Mouse (Mus musculus): ENCODE measurements around the gene Ppm1m. TPM values are rescaled to one million over a fixed set of nuclear protein-coding genes. Genes with fewer than 3 reads are reported as not detected.

The Ppm1m gene
- polyA plus RNA-seq, 1 experiment from 2014 or later: 62.8 TPM

DNA sequence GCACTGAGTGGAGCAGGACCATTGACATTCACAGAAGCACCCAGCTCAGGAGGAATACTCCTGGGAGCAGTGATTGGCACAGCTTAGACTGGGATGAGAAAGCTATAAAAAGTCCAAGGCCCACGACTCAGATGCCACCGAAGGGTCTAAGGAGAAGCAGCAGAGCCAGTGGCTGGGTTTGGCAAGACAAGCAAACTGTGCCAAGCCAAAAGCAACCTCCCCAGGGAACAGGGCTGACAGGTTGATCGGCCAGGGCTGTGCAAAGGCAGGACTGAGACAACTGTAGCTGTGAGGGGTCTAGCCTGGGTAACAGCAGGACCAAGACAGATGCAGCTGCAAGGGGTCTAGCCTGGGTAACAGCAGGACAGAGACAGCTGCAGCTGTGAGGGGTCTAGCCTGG, 33.4 kb upstream of the Ppm1m start:
- ATAC-seq: no peak
- no peaks in the 10 kb centered on the region for H3K27me3 ChIP-seq
- no peak for TF ChIP-seq CTCF (IDR thresholded peaks at IDR 0.05)
- POLR2A ChIA-PET: interaction anchor here (0.8 kb wide), 1 partner anchor 30 kb away, joined by 3 read pairs; no protein-coding TSS in a partner anchor
- CTCF ChIA-PET: interaction anchor here (0.5 to 2.3 kb wide), 3 partner anchors 11 to 21 kb away, joined by 3 to 5 read pairs (median 3); no protein-coding TSS in a partner anchor
- DNase-seq (ENCODE audit: low read depth, low spot score): no peak
- in situ Hi-C loops (cut with MboI; ENCODE audit: low pct_unique_long_range_greater_than_20kb): no loop called here

DNA sequence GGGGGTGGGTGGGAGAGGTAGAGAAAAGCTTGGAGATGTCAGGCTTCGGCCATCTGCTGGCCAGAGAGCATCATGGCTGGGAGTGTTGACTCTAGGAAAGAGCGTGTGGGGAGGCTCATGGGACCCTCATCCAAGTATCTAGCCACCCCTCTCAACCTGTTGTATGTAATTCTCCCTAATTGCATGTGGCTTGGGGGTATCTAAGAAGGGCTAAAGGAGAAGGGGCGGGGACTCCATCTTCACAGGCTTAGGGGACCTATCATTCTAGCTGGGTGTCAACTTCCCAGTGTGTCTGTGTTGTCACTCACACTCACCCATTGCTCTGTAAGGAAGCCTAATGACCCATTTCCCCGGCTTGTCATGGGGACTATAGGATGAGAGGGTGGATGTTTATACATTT, 32.3 kb upstream of the Ppm1m start:
- in situ Hi-C loops (cut with MboI; ENCODE audit: low pct_unique_long_range_greater_than_20kb): no loop called here
- no peak for TF ChIP-seq CTCF (IDR thresholded peaks at IDR 0.05)
- no peak for ATAC-seq
- POLR2A ChIA-PET: no interaction called here
- CTCF ChIA-PET: interaction anchor here (1.7 kb wide), 1 partner anchor 42 kb away, joined by 3 read pairs; no protein-coding TSS in a partner anchor
- H3K27me3 ChIP-seq: no peaks in the 10 kb centered on the region
- no peak for DNase-seq (ENCODE audit: low read depth, low spot score)

DNA sequence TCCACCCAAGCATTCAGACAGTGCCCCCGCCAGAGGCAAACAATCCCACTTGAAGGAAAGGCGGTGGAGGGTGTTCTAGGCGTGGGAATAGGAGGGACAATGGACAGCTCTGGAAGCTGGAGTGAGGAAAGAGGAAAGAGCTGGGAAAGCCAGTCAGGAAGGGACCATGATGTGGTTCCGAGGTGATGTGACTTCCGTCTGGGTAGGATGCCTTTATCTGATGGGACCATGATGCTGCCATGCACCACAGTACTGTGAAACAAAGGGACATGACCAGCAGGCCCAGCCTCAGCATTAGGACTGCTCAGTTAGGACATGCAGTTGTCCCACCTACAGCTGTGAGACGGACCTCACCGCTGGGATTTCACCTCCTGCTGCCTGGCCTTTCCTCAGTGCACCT, 31.7 kb upstream of the Ppm1m start:
- in situ Hi-C loops (cut with MboI; ENCODE audit: low pct_unique_long_range_greater_than_20kb): no loop called here
- DNase-seq (ENCODE audit: low read depth, low spot score) (no peak), ATAC-seq (no peak)
- ChIA-PET POLR2A (interaction anchor here (0.7 kb wide), 1 partner anchor 40 kb away, joined by 3 read pairs; no protein-coding TSS in a partner anchor), CTCF (interaction anchor here (1.4 to 1.7 kb wide), 3 partner anchors 10 to 42 kb away, joined by 3 to 6 read pairs (median 6); no protein-coding TSS in a partner anchor)
- H3K27me3 ChIP-seq: no peaks in the 10 kb centered on the region
- TF ChIP-seq CTCF (IDR thresholded peaks at IDR 0.05): no peak

DNA sequence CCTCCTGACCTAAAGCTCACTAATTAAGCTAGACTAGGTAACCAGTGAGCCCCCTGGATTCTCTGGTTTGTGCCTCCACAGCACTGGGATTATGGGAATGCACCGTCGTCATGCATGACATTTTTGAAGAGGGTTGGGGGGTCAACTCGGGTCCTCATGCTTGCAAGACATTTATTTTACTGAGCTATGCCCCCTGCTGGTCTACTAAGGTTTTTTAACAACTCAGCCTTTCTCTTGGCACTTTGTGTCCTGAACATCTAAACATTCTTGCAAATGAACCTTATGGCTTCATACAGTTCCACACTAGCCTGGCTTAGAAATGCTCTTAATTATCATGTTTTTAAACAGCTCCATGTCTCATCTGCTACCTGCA, 31.2 kb upstream of the Ppm1m start:
- CTCF ChIA-PET: interaction anchor here (1.4 to 1.7 kb wide), 3 partner anchors 10 to 43 kb away, joined by 3 to 6 read pairs (median 6); no protein-coding TSS in a partner anchor
- ATAC-seq (no peak), DNase-seq (ENCODE audit: low read depth, low spot score) (no peak)
- no peaks in the 10 kb centered on the region for H3K27me3 ChIP-seq
- POLR2A ChIA-PET: interaction anchor here (0.7 kb wide), 1 partner anchor 40 kb away, joined by 3 read pairs; no protein-coding TSS in a partner anchor
- TF ChIP-seq CTCF (IDR thresholded peaks at IDR 0.05): no peak
- in situ Hi-C loops (cut with MboI; ENCODE audit: low pct_unique_long_range_greater_than_20kb): no loop called here

DNA sequence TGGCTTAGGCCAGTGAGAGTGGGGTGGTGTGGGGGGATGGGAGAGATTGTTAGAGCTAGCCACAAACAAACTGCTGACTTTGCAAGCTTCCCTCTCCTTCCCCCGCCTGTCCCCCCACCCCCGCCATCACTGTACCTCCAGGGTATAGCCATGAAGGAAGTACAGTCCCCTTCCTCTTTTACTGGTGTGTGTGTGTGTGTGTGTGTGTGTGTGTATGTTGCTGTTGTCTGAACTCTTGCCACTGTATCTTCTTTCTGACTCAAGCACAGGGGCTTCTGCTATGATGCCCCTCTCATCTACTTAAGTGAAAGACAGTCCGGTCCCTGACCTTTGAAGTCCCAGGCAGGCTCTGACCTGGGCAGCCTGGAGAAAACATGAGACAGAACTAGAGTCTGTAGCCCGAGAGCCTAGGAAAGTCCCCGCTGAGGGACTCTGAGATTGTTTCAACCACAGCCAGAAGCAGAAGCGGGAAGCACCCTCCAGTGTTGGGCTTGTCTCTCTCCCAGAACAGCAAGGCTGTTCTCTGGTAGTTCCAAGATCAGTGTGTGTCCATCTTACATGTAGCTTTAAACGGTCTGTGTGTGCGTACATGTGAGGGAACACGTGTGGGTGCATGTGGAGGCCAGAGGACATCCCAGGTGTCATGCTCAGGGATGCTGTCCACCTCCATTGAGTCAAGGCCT, 30.6 kb upstream of the Ppm1m start:
- no peaks in the 10 kb centered on the region for H3K27me3 ChIP-seq
- in situ Hi-C loops (cut with MboI; ENCODE audit: low pct_unique_long_range_greater_than_20kb): no loop called here
- ATAC-seq: no peak
- DNase-seq (ENCODE audit: low read depth, low spot score): no peak
- CTCF ChIA-PET: interaction anchor here (1.4 to 2.7 kb wide), 4 partner anchors 9 to 43 kb away, joined by 3 to 9 read pairs (median 6); no protein-coding TSS in a partner anchor
- POLR2A ChIA-PET: no interaction called here
- no peak for TF ChIP-seq CTCF (IDR thresholded peaks at IDR 0.05)

DNA sequence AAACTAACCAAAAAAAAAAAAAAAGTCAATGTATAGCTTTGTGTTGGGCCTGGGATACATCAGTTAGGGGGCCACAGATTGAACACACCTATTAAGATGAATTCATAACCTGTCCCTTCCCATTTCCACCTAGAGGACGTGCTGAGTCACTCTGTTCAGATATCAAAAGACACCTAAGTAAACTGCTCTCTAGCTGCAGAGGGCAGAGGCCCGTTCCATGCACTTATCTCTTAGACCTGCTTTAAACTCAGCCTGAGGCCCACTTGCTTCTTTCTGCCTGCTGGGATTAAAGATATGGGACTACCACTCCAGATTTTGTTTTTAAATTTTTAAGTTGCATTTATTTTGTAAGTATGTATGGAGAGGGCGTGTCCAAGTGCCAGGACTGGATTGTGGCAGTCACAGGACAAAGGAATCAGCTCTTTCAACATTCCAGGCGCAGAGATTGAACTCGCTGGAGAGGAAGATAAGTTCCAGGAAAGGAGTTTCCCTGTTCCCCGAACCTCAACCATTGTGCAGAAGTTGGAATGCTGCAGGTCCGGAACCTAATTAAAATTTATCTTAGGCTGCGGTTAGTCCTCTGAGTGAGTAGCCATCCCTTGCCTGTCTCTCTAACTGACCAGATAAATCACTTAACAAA, 28.4 kb upstream of the Ppm1m start:
- TF ChIP-seq CTCF (IDR thresholded peaks at IDR 0.05): no peak
- CTCF ChIA-PET: interaction anchor here (1.2 to 2.7 kb wide), 2 partner anchors 12 to 16 kb away, joined by 7 to 9 read pairs; no protein-coding TSS in a partner anchor

DNA sequence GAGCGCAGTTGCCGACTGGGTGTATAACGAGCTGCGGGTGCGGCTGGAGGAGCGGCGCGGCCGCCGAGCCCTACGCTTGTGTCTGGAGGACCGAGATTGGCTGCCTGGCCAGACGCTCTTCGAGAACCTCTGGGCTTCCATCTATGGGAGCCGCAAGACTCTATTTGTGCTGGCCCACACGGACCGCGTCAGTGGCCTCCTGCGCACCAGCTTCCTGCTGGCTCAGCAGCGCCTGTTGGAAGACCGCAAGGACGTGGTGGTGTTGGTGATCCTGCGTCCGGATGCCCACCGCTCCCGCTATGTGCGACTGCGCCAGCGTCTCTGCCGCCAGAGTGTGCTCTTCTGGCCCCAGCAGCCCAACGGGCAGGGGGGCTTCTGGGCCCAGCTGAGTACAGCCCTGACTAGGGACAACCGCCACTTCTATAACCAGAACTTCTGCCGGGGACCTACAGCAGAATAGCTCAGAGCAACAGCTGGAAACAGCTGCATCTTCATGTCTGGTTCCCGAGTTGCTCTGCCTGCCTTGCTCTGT, 26.7 kb upstream of the Ppm1m start:
- in situ Hi-C loops (cut with MboI; ENCODE audit: low pct_unique_long_range_greater_than_20kb): no loop called here
- ChIA-PET POLR2A (no interaction called here), CTCF (interaction anchor here (1.5 kb wide), 1 partner anchor 14 kb away, joined by 4 read pairs; no protein-coding TSS in a partner anchor)
- no peak for DNase-seq (ENCODE audit: low read depth, low spot score)
- ATAC-seq: no peak
- no peaks in the 10 kb centered on the region for H3K27me3 ChIP-seq
- TF ChIP-seq CTCF (IDR thresholded peaks at IDR 0.05): no peak

More for the DNA sequence above, 28.4 kb upstream of the Ppm1m start:
- POLR2A ChIA-PET: interaction anchor here (1.1 kb wide), 1 partner anchor 8 kb away, joined by 4 read pairs; no protein-coding TSS in a partner anchor
- no peak for DNase-seq (ENCODE audit: low read depth, low spot score)
- in situ Hi-C loops (cut with MboI; ENCODE audit: low pct_unique_long_range_greater_than_20kb): no loop called here
- no peaks in the 10 kb centered on the region for H3K27me3 ChIP-seq
- no peak for ATAC-seq

DNA sequence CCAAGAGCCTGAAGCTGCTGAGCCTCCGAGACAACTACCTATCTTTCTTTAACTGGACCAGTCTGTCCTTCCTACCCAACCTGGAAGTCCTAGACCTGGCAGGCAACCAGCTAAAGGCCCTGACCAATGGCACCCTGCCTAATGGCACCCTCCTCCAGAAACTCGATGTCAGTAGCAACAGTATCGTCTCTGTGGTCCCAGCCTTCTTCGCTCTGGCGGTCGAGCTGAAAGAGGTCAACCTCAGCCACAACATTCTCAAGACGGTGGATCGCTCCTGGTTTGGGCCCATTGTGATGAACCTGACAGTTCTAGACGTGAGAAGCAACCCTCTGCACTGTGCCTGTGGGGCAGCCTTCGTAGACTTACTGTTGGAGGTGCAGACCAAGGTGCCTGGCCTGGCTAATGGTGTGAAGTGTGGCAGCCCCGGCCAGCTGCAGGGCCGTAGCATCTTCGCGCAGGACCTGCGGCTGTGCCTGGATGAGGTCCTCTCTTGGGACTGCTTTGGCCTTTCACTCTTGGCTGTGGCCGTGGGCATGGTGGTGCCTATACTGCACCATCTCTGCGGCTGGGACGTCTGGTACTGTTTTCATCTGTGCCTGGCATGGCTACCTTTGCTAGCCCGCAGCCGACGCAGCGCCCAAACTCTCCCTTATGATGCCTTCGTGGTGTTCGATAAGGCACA, 26.1 kb upstream of the Ppm1m start:
- H3K27me3 ChIP-seq: no peaks in the 10 kb centered on the region
- no peak for ATAC-seq
- no peak for DNase-seq (ENCODE audit: low read depth, low spot score)
- ChIA-PET CTCF (interaction anchor here (1.5 kb wide), 1 partner anchor 14 kb away, joined by 4 read pairs; no protein-coding TSS in a partner anchor), POLR2A (no interaction called here)
- TF ChIP-seq CTCF (IDR thresholded peaks at IDR 0.05): no peak
- in situ Hi-C loops (cut with MboI; ENCODE audit: low pct_unique_long_range_greater_than_20kb): no loop called here

DNA sequence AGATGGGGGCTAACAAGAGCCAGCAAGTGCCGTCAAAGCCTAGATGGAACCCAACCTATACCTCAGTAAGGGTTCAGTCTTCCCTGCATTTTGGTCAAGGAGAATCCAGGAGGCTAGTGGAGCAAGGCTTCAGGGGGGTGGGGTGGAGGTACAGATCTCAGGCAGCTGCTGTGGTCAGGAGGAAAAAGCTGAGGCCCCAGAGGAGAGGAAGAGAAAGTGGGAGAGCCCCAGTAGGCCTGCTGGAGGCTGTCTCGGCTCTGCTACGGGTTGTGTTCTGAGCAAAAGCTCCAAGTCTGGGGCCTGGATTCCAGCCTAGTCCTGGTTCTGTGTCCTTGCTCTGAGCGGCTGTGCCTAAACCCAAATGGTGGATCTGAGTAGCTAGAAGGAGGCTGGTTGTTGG, 23.4 kb upstream of the Ppm1m start:
- ChIA-PET CTCF (interaction anchor here (4.8 kb wide), 1 partner anchor 11 kb away, joined by 26 read pairs; no protein-coding TSS in a partner anchor), POLR2A (no interaction called here)
- DNase-seq (ENCODE audit: low read depth, low spot score) (no peak), ATAC-seq (no peak)
- TF ChIP-seq CTCF (IDR thresholded peaks at IDR 0.05): no peak
- in situ Hi-C loops (cut with MboI; ENCODE audit: low pct_unique_long_range_greater_than_20kb): no loop called here
- no peaks in the 10 kb centered on the region for H3K27me3 ChIP-seq

DNA sequence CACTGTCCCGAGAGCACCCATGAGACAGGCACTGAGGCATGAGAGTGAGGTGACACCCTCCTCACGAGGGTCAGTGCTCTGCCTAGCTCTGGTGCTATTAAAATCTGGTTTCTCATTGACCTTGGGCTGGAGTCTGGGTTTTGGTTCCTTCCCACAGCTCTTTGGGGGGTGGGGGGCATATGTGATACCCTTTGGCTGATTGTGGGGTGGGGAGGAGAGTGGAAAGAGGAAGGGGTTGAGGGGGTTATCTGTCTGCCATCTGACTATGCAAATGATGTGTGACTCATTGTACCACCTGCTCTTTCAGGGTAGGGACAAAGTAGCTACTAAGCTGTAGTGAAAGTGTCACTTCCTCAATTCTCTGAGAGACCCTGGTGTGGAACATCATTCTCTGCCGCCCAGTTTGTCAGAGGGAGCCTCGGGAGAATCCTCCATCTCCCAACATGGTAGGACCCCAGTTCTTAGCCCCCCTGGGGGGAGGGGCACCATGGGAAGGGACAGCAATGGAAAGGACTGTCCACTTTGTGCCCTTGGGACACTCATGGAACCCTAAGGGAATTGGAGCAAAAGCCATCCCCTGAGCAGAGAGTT, 22.8 kb upstream of the Ppm1m start, which contains the start of gene Tlr9:
Tlr9 (plus strand) TSS at position 338 of the 591 bp plus-strand sequence.
- no peak for TF ChIP-seq CTCF (IDR thresholded peaks at IDR 0.05)
- DNase-seq (ENCODE audit: low read depth, low spot score) (no peak), ATAC-seq (no peak)
- H3K27me3 ChIP-seq: no peaks in the 10 kb centered on the region
- ChIA-PET POLR2A (no interaction called here), CTCF (interaction anchor here (2.1 to 4.8 kb wide), 2 partner anchors 8 to 10 kb away, joined by 6 to 26 read pairs; no protein-coding TSS in a partner anchor)
- in situ Hi-C loops (cut with MboI; ENCODE audit: low pct_unique_long_range_greater_than_20kb): no loop called here

Data from Patski (cell line).